Mouse (Mus musculus) erythroblast, embryonic 14.5 days (primary cell): Measurements from ENCODE around the gene Phactr4. TPM values are rescaled to one million over a fixed set of nuclear protein-coding genes. Genes with fewer than 3 reads are reported as not detected.

ENCODE experiments used
- H3K27me3 ChIP-seq: 2 replicates; pipeline ENCODE4 v1.6.1; 2012; ENCODE audit warnings: inconsistent platforms; ENCODE audit not compliant: control insufficient read depth
- H3K36me3 ChIP-seq: 2 replicates; pipeline ENCODE4 v1.6.1; 2012; ENCODE audit warnings: mild to moderate bottlenecking, inconsistent platforms; ENCODE audit not compliant: control insufficient read depth
- H3K4me1 ChIP-seq: 2 replicates; pipeline ENCODE4 v1.6.1; 2012; ENCODE audit warnings: inconsistent platforms; ENCODE audit not compliant: control insufficient read depth
- H3K4me3 ChIP-seq: replicated peaks from 2 replicates; pipeline ENCODE3; 2012; ENCODE audit warnings: moderate library complexity, mild to moderate bottlenecking, inconsistent platforms
- H3K9me3 ChIP-seq: 2 replicates; pipeline ENCODE4 v1.6.1; 2012; ENCODE audit warnings: low read length, inconsistent platforms, mixed read lengths; ENCODE audit not compliant: control insufficient read depth
- GATA1 ChIP-seq: IDR thresholded peaks from 2 replicates; pipeline ENCODE4 v1.6.1; 2012; ENCODE audit warnings: low read length, inconsistent platforms, mixed read lengths
- TAL1 ChIP-seq: IDR thresholded peaks from 3 replicates; pipeline ENCODE4 v1.6.1; 2012; ENCODE audit warnings: low read length, inconsistent platforms, mixed read lengths
- polyA plus RNA-seq: library from polyadenylated mRNA; stranded (reverse); fragments of >175 nt; gene quantifications from 2 replicates; pipeline ENCODE4 v1.2.3, GENCODE M21; 2012

Phactr4 gene
- polyA plus RNA-seq, 1 experiment, result 0.52 TPM

DNA sequence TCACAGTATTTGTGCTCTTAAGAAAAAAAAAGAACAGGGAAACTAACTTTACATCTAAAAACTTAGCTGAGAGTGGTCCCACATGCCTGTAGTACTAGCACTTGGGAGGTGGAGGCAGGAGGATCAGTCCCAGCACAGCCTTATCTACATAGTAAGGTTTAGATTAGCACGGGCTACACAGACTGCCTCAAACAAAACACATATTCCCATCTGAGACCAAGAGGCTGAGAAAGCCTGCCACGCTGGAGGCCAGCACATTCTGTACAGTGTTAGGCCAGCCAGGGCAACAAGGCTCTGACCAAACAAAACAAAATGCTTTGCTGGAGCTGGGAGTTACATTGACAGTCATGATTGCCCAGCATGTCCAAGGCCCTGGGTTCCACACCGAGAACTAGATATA lies 38.8 kb downstream of the Phactr4 start:
- Histone ChIP-seq H3K27me3 (no peaks in the 10 kb centered on the region), H3K36me3 (peaks cover 77% of the 10 kb centered on the region), H3K4me1 (peaks cover 33% of the 10 kb centered on the region), H3K4me3 (no peak overlapping the region), H3K9me3 (no peaks in the 10 kb centered on the region)
- TF ChIP-seq GATA1 (no peak), TAL1 (no peak)

DNA sequence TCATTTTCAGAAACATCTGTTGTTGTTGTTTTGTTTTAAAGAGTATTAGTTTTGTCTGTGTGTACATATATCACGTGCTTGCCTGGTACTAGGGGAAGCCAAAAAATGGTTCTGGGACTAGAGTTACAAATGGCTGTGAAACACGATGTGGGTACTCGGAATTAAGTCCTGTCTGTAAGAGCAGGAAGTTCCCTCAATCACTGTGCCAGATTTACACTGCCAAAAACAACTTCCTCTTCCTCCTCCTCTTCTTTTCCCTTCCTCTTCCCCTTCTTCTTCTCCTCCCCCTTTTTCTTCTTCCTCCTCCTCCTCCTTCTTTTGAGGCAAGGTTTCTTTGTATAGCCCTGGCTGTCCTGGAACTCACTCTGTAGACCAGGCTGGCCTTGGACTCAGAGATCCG lies 40.0 kb downstream of the Phactr4 start:
- H3K9me3 ChIP-seq, result no peaks in the 10 kb centered on the region
- H3K4me3 ChIP-seq, result no peak overlapping the region
- no peak for TF ChIP-seq TAL1
- no peak for TF ChIP-seq GATA1
- H3K4me1 ChIP-seq, result peaks cover 21% of the 10 kb centered on the region
- no peaks in the 10 kb centered on the region for H3K27me3 ChIP-seq
- peaks cover 81% of the 10 kb centered on the region for H3K36me3 ChIP-seq

DNA sequence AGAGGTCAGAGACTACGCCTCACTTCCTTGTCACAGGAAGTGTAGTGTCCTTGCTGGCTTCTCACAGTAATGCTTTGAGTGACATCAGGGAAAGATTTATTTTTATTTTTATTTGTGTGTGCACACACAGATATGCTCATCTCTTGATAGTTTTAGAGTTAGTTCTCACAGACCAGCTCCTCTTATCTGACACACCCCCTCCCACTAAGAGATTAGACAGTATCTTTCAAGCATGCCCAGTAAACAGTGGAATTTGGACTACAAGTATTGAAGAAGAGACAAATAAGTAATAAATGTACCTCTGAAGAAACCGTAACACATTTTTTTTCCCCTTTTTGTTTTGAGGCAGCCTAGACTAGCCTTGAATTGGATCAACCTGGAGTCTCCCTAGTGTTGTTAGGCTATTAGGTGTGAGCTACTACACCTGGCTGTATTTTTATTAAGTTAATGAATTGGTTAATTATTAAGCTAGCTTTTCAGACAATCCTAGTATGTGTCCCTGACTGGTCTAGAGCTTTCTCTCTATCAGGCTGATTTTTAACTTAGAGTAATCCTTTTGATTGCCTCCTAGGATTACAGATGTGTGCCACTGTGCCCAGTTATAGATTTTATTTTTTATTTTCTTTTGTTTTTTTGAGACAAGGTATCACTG lies 41.2 kb downstream of the Phactr4 start:
- H3K4me3 ChIP-seq, result no peak overlapping the region
- H3K36me3 ChIP-seq, result peaks cover 76% of the 10 kb centered on the region
- H3K9me3 ChIP-seq, result no peaks in the 10 kb centered on the region
- peaks cover 13% of the 10 kb centered on the region for H3K4me1 ChIP-seq
- H3K27me3 ChIP-seq, result no peaks in the 10 kb centered on the region
- TF ChIP-seq TAL1, result no peak
- no peak for TF ChIP-seq GATA1

DNA sequence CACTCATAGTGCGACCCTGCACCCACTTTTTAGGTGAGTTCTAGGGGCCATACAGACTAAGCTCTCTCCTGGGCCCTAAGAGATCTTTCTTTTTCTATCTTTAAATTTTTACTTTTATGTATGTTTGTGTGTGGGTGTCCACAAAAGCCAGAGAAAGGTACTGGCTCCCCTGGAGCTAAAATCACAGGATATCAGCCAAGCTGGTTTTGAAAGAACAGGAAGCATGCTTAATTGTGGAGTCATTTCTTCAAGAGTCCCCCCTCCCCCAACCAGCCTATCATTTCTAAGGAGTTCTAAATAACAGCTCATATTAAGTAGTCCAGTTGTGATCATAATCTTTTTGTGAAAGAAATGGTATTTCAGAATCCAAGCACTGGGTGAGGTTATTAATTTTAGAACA lies 48.5 kb downstream of the Phactr4 start:
- peaks cover 81% of the 10 kb centered on the region for H3K36me3 ChIP-seq

DNA sequence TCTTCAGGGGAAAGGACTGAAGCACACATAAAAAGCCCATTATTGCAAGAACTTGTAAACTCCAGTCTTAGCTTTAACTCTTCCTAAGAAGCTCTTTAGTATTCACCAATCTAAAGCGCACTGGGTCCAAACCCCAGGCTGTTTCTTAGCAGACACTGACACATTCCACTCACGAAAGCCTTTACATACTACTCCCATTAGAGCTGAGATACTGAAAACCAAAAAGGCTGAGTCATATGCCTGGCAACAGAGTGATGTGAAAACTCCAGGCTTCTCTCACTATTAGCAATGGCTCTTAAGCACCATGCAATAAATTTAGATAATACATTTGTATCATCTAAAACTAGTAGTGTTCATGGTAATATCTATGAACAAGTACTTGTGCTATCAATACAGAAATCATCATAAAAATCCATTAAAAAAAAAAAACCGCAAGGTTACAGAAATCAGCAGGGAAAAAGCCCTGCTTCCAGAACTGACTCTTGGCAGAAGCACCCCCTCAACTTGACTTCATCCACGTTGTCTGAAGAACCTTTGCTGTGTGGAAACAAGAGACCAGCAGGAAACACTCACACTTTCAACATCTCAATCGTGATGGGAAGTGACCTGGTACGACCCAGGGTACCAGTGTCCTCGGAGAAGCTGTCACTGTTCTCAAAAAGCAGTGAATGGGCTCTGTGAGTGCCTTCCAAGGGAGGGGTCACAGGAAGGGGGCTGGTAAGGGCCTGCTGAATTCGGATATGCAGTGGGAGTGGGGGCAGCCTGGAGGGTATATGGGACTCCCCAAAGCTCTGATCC lies 52.1 kb downstream of the Phactr4 start:
- H3K9me3 ChIP-seq, result no peaks in the 10 kb centered on the region
- no peak overlapping the region for H3K4me3 ChIP-seq
- no peaks in the 10 kb centered on the region for H3K27me3 ChIP-seq
- no peaks in the 10 kb centered on the region; the same call in 1 of the 2 replicates for H3K4me1 ChIP-seq
- peaks cover 89% of the 10 kb centered on the region for H3K36me3 ChIP-seq
- no peak for TF ChIP-seq TAL1
- no peak for TF ChIP-seq GATA1

More for the DNA sequence above, 48.5 kb downstream of the Phactr4 start:
- no peak for TF ChIP-seq GATA1
- TF ChIP-seq TAL1, result no peak
- Histone ChIP-seq H3K4me1 (no peaks in the 10 kb centered on the region; the same call in 1 of the 2 replicates), H3K4me3 (no peak overlapping the region), H3K27me3 (no peaks in the 10 kb centered on the region), H3K9me3 (no peaks in the 10 kb centered on the region)

DNA sequence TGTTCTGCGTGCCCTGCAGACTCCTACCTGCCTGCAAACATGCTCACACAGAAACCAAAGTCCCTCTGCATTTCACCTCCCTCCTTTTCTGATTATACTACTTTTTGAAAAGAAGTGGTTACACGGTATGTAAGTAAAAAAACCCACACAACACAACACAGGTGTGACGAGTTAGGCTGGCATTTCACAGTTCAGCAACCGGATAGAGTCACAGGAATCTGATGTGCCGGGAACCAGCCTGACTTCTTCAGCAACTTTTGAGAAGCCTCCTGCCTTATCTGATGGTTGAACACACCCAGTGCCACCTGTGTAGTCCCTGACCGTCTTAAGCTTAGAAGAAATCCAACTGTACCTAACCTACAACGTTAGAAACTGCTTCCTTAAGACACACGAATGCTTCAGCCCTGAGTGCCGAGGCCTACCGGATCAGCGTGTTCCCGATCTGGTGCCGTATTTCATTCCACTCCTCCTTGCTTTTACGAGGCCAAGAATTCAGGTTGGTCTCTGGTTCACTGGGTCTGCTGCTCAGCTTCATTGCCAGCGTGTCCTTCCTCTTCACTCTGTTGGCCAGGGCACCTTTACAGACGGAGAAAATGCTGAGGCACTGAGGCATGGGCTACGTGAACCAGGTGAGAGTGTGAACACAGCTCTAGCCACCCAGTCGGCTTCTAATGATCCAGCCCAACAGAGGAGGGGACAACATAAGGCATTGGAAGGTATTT lies 54.6 kb downstream of the Phactr4 start:
- no peaks in the 10 kb centered on the region for H3K9me3 ChIP-seq
- TF ChIP-seq GATA1, result no peak
- no peak for TF ChIP-seq TAL1
- no peaks in the 10 kb centered on the region for H3K27me3 ChIP-seq
- H3K4me3 ChIP-seq, result no peak overlapping the region
- peaks cover 90% of the 10 kb centered on the region for H3K36me3 ChIP-seq
- H3K4me1 ChIP-seq, result no peaks in the 10 kb centered on the region

DNA sequence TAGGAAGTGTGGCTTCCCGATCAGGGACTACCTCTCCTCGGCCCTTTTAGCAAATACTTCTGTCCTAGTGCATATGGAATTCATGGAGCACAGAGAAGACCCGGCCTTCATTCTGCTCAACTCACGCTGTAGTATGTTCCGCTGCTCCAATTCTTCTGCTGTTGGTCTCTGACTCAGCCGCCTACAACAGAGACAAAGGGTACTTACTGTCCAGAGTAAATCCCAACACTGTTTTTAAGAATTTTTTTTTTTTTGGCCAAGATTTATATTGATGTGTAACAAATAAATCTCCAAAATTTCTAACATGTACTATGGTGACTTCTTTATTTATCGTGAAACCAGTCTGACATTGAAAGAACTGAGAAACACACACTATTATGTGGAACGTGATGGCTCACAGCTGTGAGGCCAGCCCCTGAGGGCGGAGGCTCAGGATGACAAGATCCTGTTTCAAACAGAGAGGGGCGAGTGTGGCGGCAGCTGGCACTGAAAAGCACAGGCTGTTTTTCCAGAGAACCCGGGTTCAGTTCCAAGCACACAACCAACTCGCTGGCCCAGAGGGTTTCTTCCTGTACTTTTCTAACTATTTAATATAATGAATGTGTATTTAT lies 56.7 kb downstream of the Phactr4 start:
- no peaks in the 10 kb centered on the region for H3K9me3 ChIP-seq
- no peak for TF ChIP-seq GATA1
- TF ChIP-seq TAL1, result no peak
- H3K27me3 ChIP-seq, result no peaks in the 10 kb centered on the region
- no peaks in the 10 kb centered on the region for H3K4me1 ChIP-seq
- no peak overlapping the region for H3K4me3 ChIP-seq
- peaks cover 88% of the 10 kb centered on the region for H3K36me3 ChIP-seq

DNA sequence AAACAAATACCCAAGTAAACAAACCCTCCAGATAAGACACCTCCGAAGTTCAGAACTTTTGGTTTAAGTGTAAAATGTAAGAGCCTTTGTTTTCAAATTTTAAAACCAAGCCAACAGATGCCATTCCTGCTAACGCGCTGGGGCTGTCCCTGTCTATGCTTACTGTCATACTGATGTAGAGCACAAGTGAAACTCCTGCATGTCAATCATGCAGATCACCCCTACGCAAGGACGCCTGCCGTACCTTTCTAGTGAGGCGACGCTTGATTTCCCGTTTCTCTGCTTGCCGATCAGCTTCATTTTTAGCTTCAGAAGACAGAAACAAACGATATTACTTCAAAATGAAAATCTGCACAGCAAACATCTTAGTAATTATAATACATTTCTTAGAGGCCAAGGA lies 58.8 kb downstream of the Phactr4 start:
- H3K9me3 ChIP-seq, result no peaks in the 10 kb centered on the region
- no peaks in the 10 kb centered on the region for H3K4me1 ChIP-seq
- peaks cover 88% of the 10 kb centered on the region for H3K36me3 ChIP-seq
- H3K27me3 ChIP-seq, result no peaks in the 10 kb centered on the region
- H3K4me3 ChIP-seq, result no peak overlapping the region
- TF ChIP-seq GATA1, result no peak
- no peak for TF ChIP-seq TAL1

DNA sequence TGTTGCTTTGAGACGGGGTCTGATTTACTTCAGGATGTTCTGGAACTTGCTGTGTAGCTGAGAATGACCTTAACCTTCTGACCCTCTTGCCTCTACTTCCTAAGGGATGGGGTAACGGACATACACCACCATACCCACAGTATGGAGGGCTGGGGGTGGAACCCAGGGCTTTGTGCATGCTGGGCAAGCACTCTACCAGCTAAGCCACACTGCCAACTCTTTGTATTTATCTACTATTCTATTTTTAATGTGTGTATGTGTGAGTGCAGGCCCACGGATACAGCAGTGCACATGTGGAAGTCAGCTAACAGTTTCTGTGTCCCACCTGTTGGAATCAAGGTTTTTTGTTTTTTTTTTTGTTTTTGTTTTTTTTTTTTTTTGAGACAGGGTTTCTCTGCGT lies 62.8 kb downstream of the Phactr4 start:
- Histone ChIP-seq H3K27me3 (no peaks in the 10 kb centered on the region), H3K4me1 (peaks cover 31% of the 10 kb centered on the region), H3K36me3 (peaks cover 77% of the 10 kb centered on the region), H3K4me3 (no peak overlapping the region), H3K9me3 (no peaks in the 10 kb centered on the region)
- TF ChIP-seq GATA1, result no peak
- TF ChIP-seq TAL1, result no peak
